Mouse (Mus musculus) testis, postnatal 10 days (tissue): Measurements from ENCODE around the gene Rhof.
A peak's percentile ranks its signal among the peaks of the same experiment; 100 is the strongest.

Experiments
- DNase-seq: peaks from one replicate; pipeline ENCODE4 v3.0.0; 2021; ENCODE audit warnings: low spot score

The Rhof gene

GRCm38 (mm10) chr5:123109452-123110203 is 22.9 kb downstream of the Rhof start:
- DNase-seq = no peak

- no peak for DNase-seq
Measured at GRCm38 (mm10) chr5:123104769-123105168, 27.7 kb downstream of the Rhof start.

- peak; percentile 35 for DNase-seq
Measured at GRCm38 (mm10) chr5:123103556-123103955, 28.9 kb downstream of the Rhof start.

- DNase-seq = peak; percentile 36
Measured at GRCm38 (mm10) chr5:123102376-123102775, 30.1 kb downstream of the Rhof start.

GRCm38 (mm10) chr5:123098487-123098886 is 34.0 kb downstream of the Rhof start:
- peak; percentile 18 for DNase-seq

GRCm38 (mm10) chr5:123096299-123096698 is 36.2 kb downstream of the Rhof start:
- DNase-seq = no peak

GRCm38 (mm10) chr5:123094238-123094991 is 38.1 kb downstream of the Rhof start:
- no peak for DNase-seq

- no peak for DNase-seq
Measured at GRCm38 (mm10) chr5:123093077-123093633, 39.3 kb downstream of the Rhof start.

- DNase-seq = no peak
Measured at GRCm38 (mm10) chr5:123090560-123091306, 41.8 kb downstream of the Rhof start.

- no peak for DNase-seq
Measured at GRCm38 (mm10) chr5:123088784-123089183, 43.7 kb downstream of the Rhof start.

GRCm38 (mm10) chr5:123086501-123086900 is 46.0 kb downstream of the Rhof start:
- no peak for DNase-seq

- no peak for DNase-seq
Measured at GRCm38 (mm10) chr5:123083340-123084050, 49.0 kb downstream of the Rhof start.

- DNase-seq = no peak
Measured at GRCm38 (mm10) chr5:123080510-123080909, 52.0 kb downstream of the Rhof start.

- no peak for DNase-seq
Measured at GRCm38 (mm10) chr5:123080041-123080440, 52.5 kb downstream of the Rhof start.

GRCm38 (mm10) chr5:123079568-123079967 is 52.9 kb downstream of the Rhof start:
- DNase-seq = no peak

GRCm38 (mm10) chr5:123076419-123077281 is 55.8 kb downstream of the Rhof start:
- no peak for DNase-seq

- peak; percentile 97 for DNase-seq
Measured at GRCm38 (mm10) chr5:123075576-123076418, 56.7 kb downstream of the Rhof start.

GRCm38 (mm10) chr5:123068714-123069113 is 63.8 kb downstream of the Rhof start:
- no peak for DNase-seq

- DNase-seq = no peak
Measured at GRCm38 (mm10) chr5:123068115-123068514, 64.4 kb downstream of the Rhof start, which contains the start of gene Tmem120b. Gene Tmem120b (plus strand): TSS chr5:123068415.
